Mouse (Mus musculus) lung, postnatal 14 days (tissue): Measurements from ENCODE around the gene Rhbdd2.

ENCODE experiments used
- DNase-seq: peaks from one replicate; pipeline ENCODE4 v3.0.0; 2021

The Rhbdd2 gene

DNA sequence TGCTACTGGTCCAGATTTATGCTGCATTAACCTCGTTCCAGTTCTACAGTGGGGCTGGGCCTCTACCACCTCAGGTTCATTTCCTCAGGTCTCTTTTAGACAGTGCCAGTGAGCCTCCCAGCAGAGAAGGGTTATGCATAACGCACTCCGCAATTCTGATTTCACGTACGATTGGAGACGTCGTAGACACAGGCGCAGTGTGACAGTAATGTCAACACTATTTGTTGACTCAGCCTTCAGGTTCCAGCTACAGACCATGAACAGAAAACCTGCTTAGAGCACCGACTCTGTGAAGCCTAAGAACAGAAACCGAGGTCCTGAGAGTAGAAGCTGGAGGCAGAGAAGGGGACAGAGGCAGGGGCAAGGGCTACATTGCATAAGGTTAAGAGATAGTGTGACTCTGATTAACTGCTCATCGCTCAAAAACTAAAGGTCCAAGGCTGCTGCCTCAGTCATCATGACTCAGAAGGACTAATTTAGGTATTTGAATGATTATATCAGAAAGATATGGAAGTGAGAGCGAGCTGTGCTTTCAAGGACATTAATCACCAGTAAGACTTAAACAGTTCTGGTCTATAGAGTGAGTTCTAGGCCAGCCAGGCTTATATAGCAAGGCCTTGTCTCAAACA is 50.6 kb downstream of the Rhbdd2 start:
- no peak for DNase-seq

DNA sequence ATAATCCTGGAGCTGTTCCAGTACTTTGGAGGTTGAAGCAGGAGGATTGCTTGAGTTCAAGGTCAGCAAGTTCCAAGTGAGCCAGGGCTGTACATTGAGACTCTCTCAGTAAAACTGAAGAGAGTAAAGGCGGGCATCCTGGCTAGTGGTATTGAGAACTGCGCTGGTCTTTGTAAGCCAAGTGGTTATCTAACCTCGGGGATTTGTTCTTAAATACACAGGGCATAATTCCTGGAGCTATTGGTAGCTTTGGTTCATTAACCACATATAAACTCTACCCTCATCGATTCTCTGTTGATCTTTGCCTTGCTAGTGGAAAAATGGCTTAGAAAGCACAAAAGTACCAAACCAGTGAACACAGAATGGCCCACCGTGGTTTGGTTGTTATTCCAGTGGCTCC is 58.0 kb downstream of the Rhbdd2 start:
- no peak for DNase-seq

- DNase-seq, result no peak
Observed at GRCm38 (mm10) chr5:135691266-135691665, 58.8 kb downstream of the Rhbdd2 start.

DNA sequence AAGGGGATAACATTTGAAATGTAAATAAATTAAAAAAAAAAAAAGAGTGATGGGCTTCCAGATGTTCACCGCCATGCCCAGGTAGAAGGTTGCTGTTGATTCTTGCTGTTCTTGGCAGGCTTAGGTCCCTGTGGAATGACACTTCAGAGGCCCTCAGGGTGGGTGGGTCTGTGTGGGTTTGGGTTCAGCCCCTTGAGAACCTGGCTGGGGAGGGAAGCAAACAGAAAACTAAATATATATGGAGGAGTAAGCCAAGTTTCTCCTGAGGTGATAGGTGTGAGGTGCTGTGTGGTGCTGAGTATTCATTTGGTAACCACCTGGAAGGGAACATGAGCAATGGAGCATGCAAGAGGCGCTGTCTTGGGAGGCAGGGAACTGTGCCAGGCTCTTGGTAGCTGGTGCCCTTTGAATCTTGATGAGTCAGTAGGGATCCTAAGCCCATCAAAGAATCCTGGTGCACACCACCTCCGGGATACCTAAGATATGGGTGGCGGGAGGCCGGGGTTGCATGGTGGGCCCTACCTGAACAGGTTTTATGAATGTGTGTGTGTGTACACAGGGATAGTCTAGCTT is 60.9 kb downstream of the Rhbdd2 start:
- peak; percentile 43 for DNase-seq

DNA sequence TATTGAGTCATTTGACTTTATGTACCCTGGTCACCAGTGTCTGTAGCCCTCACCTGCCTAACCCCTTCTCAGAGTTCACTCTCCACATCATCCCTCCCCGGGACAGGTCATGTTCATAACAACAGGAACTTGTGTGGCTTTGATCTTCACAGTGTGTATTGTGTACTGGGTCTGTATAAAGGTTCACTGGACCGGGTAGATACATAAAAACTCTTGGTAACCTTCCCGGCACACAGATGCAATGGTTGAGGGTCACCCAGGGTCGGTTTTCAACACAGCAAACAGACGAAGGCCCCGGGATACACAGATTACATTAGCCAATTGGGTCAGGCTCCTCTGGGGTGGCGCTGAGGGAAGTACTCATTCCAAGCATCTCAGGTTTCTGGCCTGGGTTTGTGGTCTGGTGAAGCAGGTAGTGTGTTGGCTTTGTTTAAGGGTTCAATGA is 62.9 kb downstream of the Rhbdd2 start:
- DNase-seq, result no peak
